Comparison of ENCODE assay signal across 8 mouse cellular contexts in genomic region chr2:73657151-73657550, GRCm38 (mm10).
DNase-seq lines count a peak whose midpoint lies in the region; ATAC-seq lines count a peak whose summit lies in the region.

No protein-coding gene starts in this region.

- H3K27me3 ChIP-seq in intestine, embryonic 15.5 days (replicated peaks) = no peaks in the 10 kb centered on the region

- no peak overlapping the region for H3K4me3 ChIP-seq in intestine, embryonic 15.5 days (replicated peaks)

- no peak for ATAC-seq in intestine, embryonic 15.5 days

- 55% methylated on average over 7 of the region's 7 CpGs for WGBS in intestine, embryonic 15.5 days

- no peak overlapping the region for H3K4me2 ChIP-seq in intestine, embryonic 15.5 days (replicated peaks)

- no peak overlapping the region for H3K27ac ChIP-seq in intestine, embryonic 15.5 days

- no peaks in the 10 kb centered on the region for H3K36me3 ChIP-seq in intestine, embryonic 15.5 days

- H3K9ac ChIP-seq in intestine, embryonic 15.5 days = no peak overlapping the region

- no peaks in the 10 kb centered on the region for H3K9me3 ChIP-seq in intestine, embryonic 15.5 days

- H3K4me1 ChIP-seq in intestine, embryonic 15.5 days (replicated peaks) = 0 out of 2 replicates have a peak, but pooled peaks cover 7% of the 10 kb centered on the region

- DNase-seq in layer of hippocampus, adult 11-12 months (ENCODE audit: low spot score) = peak; percentile 69
- no peak for DNase-seq in layer of hippocampus, adult 9-10 months (ENCODE audit: low spot score)
- DNase-seq in frontal cortex, postnatal 36 days (ENCODE audit: low spot score in 2 of 2) = peak; percentile 74 to 84
- DNase-seq in kidney, postnatal 36 days = peak; percentile 45 to 68
- peak; percentile 79 for DNase-seq in lung, postnatal 25 days (ENCODE audit: low spot score)
- no peak for DNase-seq in yolk sac, embryonic 10.5 days (ENCODE audit: low spot score)
- DNase-seq in thymus, postnatal 4 days = no peak

Comparison
In these comparisons a context has a peak if more than half of its experiments do, and no peak if none do; other contexts are left out.
1. DNase-seq: peak in layer of hippocampus, adult 11-12 months (single experiment), frontal cortex, postnatal 36 days (2 of 2), kidney, postnatal 36 days (2 of 2) and lung, postnatal 25 days (single experiment); none in layer of hippocampus, adult 9-10 months (single experiment), yolk sac, embryonic 10.5 days (single experiment) and thymus, postnatal 4 days (single experiment).